18 mouse cellular contexts compared by ENCODE assay signal in genomic region chr15:27882898-27883297, GRCm38 (mm10).
DNase-seq lines count a peak whose midpoint lies in the region; ATAC-seq and TF ChIP-seq lines count a peak whose summit lies in the region.
"Had no signal": no experiment of that assay in that cellular context is flagged by ENCODE, and none has a peak within 500 bp of the region (broad histone marks: within the 10 kb centered on the region; RNA-seq: fewer than 3 reads in every experiment).

No protein-coding gene starts in this region.

- WGBS in lung, adult 2 months, result 79% methylated on average over 14 of the region's 14 CpGs

- 0 out of 2 replicates have a peak, but pooled peaks cover 2% of the 10 kb centered on the region for H3K4me1 ChIP-seq in lung, adult 2 months (ENCODE audit: control insufficient read depth, insufficient read depth, low read length)
- H3K4me1 ChIP-seq in bone marrow macrophage, adult 2 months (ENCODE audit: control insufficient read depth, insufficient read depth, low read length), result peaks cover 18% of the 10 kb centered on the region

- peak; percentile 32 for DNase-seq in lung, postnatal 36 days
- DNase-seq in lung, adult 2 months, result no peak
- peak; percentile 18 to 47 for DNase-seq in thymus, postnatal 36 days
- DNase-seq in ovary, postnatal 14 days (ENCODE audit: low spot score), result no peak
- no peak for DNase-seq in adrenal gland, adult 8-10 months
- DNase-seq: cerebellum, postnatal 10 days; forebrain, postnatal 0 days; kidney, postnatal 25 days; layer of hippocampus, adult 9-11 months; lung, postnatal 10 days; right cerebral cortex, postnatal 14 days had no signal

- peak; percentile 52 for ATAC-seq in monocyte, adult 5-6 weeks (replicated peaks; ENCODE audit: insufficient number of reproducible peaks, low FRiP score, low TSS enrichment, poor library complexity, severe bottlenecking)
- no peak for ATAC-seq in cerebellum, adult (ENCODE audit: insufficient number of reproducible peaks, low FRiP score, low TSS enrichment)
- ATAC-seq: forebrain, postnatal 0 days; intestine, postnatal 0 days had no signal

- H3K27ac ChIP-seq in bone marrow macrophage, adult 2 months (ENCODE audit: insufficient read depth, low read depth, low read length), result 0 out of 2 replicates have a peak overlapping the region, but pooled peaks have one; percentile 2
- H3K27ac ChIP-seq: embryonic facial prominence, embryonic 10.5 days; liver, embryonic 14.5 days had no signal

- no peak for TF ChIP-seq POLR2A in lung, adult 2 months (IDR thresholded peaks at IDR 0.05; ENCODE audit: borderline replicate concordance, extremely low read depth, low read depth, low read length)
- no peak for TF ChIP-seq POLR2A in bone marrow macrophage, adult 2 months (IDR thresholded peaks at IDR 0.05; ENCODE audit: borderline replicate concordance, low read depth, low read length)

- H3K4me3 ChIP-seq in lung, adult 2 months (replicated peaks; ENCODE audit: extremely low read depth, low read depth, low read length), result no peak overlapping the region
- H3K4me3 ChIP-seq in bone marrow macrophage, adult 2 months (ENCODE audit: insufficient read depth, low read length), result peak overlapping the region; percentile 39
- H3K4me3 ChIP-seq: embryonic facial prominence, embryonic 10.5 days; erythroblast, embryonic 14.5 days had no signal

- no peak for TF ChIP-seq CTCF in lung, adult 2 months (IDR thresholded peaks at IDR 0.05; ENCODE audit: insufficient read depth, low read length)
- TF ChIP-seq CTCF in bone marrow macrophage, adult 2 months (IDR thresholded peaks at IDR 0.05; ENCODE audit: low read depth, low read length), result no peak

Comparison
In these comparisons a context has a peak if more than half of its experiments do, and no peak if none do; other contexts are left out.
1. DNase-seq: peak in lung, postnatal 36 days (single experiment) and thymus, postnatal 36 days (2 of 2); none in lung, adult 2 months (single experiment), ovary, postnatal 14 days (single experiment) and adrenal gland, adult 8-10 months (single experiment).